Mouse (Mus musculus) frontal cortex, postnatal 14 days (tissue): ENCODE measurements at regions not wholly inside any gene's neighbourhood (a gene's known extent, or its start where the extent isn't known, plus 50 kb on each side); places are given as distances from the start of the nearest gene placed in this dataset.

Source experiments
- DNase-seq, 2 experiments: peaks; one replicate each; pipeline ENCODE4 v3.0.0; 2022; ENCODE audit warnings: low spot score in 2 of 2

DNA sequence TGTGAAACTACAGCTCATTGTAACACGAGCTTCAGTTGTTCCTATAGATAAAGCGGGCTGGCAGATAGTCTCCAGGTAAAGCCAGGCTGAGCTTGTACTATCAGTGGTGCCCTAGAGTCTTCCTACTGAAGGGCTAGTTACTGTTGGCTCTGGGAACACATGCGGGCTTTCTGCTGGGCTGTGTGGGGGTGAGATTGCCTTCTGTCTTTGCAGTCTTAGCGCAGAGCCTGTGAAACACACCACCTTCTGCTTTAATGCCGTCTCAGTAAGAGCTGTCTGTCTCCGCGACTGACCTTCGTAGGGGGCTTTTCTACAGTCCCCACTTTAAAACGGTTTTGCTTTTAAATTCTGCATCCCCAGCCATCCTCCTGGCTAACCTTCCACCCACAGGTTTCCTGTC is 76.7 kb downstream of the Trim29 start:
- no peak for DNase-seq

DNA sequence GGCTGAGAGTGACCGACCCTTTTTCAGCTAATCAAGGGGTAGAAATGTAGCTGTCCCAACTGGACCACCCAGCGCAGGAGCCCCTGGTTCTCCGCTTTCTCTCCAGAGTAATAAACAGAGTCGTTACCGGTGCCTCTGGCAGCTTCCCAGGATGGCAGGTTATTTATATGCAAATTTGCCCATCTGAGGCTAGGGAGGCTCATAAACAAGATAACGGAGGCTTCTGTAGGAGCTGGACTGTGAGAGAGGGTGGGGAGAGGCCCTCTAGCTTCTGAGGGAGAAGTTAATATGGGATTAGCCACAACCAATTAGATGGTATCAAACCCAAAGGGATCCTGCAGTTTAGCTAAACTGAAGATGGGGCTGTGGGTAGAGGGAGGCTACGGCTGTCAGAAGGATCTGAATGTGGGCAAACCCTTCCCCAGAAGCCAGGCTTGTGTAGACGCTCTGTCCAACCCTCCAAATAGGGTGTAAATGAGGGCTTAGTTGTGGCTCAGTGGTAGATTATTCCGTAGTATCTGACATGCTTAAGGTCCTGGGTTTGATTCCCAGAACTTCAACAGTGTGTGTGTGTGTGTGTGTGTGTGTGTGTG is 78.9 kb downstream of the Trim29 start:
- no peak for DNase-seq

- DNase-seq: no peak
These were observed 81.9 kb downstream of the Trim29 start for GRCm38 (mm10) chr9:43392467-43393064.

DNA sequence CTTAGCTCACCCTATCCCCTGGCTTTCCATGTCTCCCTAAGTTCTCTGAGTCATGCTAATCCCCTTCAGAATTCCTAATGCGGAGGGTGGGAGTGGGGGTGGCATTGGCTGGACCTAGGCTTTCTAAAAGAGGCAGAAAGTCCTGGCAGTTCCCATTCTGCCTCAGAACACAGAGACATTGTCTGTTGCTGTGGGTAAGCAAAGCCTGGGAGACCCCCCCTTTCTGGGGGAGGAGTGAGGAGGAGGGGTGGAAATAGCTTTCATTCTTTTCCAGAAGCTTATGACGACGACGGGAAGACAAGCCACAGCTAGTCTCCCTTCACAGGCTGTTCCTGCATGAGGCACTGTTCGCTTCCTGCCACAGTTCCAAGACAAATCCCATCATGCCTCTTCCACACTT is 83.6 kb downstream of the Trim29 start:
- no peak for DNase-seq

DNA sequence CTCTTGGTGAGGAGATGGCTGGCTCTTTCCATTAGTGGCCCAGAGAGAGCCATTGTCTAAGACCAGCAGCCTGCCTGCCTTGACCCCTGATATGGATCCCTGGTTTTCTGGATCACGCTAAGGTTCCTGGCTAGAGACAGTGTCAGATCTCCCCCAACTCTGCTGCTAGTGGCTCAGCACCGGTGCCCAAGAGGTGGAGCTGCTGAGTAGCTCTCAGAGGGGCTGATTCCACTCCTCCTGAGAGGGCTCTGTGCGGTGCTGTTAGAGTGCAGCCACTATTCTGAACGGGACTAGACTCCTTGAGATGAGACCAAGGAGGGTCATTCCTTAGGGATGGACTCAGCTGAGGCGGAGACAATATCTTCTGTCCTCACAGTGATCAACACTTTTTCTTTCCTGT is 84.6 kb downstream of the Trim29 start:
- no peak for DNase-seq

DNA sequence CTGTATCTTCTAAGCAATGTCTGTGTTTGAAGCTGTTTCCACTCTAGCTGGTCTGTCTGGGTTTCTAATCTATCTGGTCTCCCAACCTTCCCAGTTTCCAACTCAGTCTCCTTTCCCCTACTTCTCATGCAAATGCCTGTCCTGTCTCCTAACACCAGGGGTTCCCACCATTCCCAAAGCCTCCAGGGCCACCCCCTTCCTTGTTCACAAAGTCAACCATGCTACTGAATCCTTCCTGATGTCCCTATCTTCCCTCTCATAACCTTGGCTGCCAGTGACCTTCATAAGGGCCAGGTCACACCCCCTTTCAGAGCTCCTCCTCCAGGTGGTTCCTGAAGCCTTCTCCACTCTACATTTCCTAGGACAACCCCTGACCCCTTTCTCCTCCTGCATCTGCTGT is 85.9 kb downstream of the Trim29 start:
- no peak for DNase-seq

DNA sequence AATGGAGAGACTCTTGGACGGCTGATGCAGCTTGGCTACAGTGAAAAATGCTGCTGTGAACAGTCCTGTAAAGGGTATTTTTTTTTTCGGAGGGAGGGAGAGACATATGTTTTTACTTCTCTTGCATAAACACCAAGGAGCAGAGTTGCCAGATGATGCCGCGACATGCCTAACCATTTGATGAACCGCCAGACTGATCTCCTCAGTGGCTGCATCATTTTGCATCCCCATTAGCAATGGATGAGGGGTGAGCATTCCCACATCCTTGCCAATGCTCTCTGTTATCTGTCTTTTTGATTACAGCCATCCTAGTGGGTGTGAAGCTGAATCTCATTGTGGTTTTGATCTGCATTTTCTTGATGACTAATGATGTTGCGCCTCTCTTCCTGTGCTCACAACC is 97.8 kb downstream of the Trim29 start:
- DNase-seq: no peak

DNA sequence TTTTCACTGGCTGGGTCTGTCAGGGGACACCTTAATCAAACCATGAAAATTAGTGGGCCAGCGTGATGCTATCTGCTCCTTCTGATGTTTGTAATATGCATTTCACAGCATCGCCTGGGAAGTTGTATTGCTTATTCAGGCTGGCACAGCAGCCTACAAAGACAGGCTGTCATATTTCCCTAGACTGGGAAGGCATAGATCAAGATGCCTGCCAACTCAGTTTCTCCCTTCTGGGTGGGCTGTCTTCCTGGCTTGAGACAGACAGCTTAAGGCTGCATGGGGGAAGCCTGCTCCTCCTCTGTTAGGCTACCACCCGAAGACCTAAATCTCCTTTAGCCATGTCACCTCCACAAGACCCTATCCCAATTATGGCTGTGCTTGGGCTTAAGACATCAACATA is 101.8 kb downstream of the Trim29 start:
- DNase-seq: no peak

- no peak for DNase-seq
These were observed 109.5 kb downstream of the Trim29 start for GRCm38 (mm10) chr9:43419993-43420715.

DNA sequence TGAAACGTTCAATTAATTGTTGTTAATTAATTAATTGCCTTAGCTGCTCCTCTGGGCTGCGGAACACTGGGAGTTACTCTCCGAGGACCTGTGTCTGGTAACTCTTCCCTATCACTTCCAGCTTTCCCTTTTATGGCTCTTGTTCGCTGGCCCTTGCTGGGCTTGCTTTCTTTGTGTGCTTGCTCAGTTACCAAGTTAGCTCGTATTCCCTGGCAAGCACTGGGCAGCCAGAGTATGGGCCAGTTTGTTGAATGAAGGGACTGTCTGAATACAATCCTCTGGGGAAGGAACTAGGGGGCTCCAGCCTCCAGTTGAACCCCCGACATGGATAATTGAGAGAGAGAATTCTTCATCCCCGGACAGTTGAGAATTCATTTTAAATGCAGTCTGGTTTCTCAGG is 116.4 kb downstream of the Trim29 start:
- no peak for DNase-seq

DNA sequence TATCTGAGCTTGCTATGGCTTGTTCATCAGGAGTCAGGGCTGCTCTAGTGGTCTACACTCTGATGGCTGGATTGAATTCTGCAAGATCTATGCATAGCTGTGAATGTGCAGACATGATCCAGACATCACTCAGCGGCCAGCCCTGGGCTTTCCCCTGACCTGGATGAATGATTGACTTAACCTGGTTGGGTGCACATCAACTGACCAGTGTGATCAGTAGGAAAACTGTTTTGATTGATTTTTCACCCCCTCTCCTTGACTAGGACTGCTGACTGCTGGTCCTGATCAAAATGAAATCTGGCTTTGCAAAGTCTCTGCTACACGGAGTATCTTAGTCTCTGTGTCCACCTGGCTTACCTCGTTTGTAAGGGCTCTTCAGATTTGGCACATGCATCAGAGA is 123.3 kb downstream of the Trim29 start:
- DNase-seq: no peak

DNA sequence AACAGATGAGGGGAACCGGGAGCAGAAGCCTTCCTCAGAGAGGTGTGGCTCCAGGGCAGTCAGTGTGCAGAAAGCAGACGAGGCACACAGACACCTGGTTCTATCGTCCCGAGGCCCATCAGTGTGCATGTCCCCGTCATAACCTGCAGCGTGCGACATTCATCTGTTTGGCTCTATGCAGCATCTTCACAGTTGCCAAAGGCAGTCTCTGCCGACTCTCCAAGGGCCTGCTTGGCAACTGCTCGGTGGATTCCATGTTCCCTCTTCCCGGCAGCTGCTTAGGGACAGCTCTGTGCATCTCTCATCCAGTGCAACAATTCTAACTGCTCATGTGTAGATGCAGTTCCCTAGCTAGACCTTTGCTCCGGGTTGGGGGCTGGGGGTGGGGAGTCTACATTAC is 127.8 kb downstream of the Trim29 start:
- no peak for DNase-seq

DNA sequence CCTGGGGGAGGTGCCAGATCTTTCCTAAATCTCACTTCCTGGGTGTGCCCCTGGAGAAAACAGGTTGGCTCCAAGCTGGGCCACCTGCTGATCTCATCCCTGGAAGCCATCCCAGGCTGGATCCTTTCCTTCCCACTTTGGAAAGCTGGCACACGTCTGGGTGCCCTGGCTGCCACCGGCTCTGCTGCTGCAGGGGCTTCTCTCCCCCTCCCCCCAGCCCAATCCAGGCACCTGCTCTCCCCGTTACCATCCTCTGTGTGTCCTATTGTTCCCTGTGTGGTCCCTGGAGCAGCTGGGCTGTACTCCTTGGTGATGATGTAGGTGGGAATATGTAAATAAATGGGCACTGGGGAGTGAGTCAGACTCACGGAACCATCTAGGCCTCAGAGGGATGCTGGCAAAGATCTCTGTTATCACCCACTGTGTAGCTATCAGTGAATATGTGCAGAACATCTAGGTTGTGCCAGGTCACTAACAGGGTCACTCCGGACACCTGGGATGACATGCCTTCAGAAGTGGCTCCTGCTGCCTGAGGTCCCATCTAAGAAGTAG is 130.4 kb downstream of the Trim29 start:
- DNase-seq: no peak

DNA sequence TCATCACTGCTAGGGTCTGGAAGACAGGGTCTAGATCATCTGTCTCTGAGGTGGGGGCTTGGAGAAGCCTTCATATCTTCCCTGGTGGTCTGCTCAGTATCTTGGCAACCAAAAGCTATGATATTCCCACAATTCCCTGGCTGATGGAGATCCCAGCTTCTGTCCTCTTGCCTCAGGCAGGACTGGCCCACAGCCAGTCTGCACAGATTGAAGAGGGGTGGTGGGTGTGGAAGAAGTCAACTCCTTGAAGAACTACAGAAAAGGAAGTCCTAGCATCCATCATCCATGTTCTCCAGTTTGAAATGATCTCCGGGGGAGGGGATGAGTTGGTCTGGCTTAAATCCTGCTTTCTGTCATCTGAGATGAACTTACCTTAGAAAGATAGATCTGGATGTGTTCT is 134.8 kb downstream of the Trim29 start:
- no peak for DNase-seq

- DNase-seq: no peak
These were observed 136.7 kb downstream of the Trim29 start for GRCm38 (mm10) chr9:43447372-43447771.

DNA sequence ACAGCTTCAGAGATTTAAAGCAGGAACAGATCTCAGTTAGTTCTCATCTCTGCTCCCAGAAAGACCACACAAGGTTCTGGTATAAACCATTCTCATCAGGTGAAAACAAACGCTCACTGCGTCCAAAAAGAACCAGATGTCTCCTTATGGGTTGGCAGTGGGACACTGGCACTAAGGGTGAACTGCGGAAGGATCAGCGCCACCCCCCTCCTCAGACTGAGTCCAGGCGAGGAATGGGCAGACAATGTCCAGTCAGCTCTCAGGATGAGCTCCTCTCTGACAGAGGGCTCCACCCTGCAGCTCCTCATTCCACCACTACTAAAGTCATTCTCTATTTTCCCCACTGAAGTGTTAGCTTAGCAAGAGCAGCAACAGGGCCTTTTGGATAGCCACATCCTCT is 138.3 kb downstream of the Trim29 start:
- DNase-seq: no peak

GRCm38 (mm10) chr9:43453953-43454582 is 143.4 kb downstream of the Trim29 start:
- no peak for DNase-seq

- no peak for DNase-seq
These were observed 147.1 kb downstream of the Trim29 start for GRCm38 (mm10) chr9:43457736-43458135.

- no peak for DNase-seq
These were observed 150.5 kb downstream of the Trim29 start for GRCm38 (mm10) chr9:43461131-43461530.

DNA sequence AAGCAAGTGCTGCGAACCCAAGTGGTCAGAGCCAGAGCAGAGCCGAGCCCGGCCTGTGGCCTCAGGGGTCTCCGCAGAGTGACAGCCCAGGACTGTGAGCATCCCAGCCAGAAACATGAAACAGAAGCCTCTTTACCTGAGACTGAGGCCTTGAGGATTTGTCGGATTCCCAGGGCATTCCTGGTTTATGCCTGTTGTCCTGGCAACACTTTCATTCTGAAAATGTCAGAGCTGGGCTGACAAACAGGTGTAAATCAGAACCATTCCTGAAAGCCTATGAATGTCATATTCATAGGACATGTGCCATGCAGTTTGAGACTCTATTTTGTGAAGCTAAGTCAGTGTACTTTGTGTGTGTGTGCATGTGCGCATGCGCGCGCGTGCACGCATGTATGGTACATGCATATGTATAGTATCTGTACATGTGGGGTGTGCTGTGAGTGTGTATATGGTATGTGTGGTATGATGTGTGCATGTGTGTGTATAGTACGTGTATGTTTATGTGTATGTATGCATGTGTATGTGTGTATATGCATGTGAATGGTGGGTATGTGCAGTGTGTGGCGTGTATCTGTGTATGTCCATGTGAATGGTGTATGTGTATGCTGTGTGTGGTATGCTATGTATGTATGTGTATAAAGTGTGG is 152.9 kb downstream of the Trim29 start:
- no peak for DNase-seq

- no peak for DNase-seq
These were observed 154.5 kb downstream of the Trim29 start for GRCm38 (mm10) chr9:43465129-43465528.

DNA sequence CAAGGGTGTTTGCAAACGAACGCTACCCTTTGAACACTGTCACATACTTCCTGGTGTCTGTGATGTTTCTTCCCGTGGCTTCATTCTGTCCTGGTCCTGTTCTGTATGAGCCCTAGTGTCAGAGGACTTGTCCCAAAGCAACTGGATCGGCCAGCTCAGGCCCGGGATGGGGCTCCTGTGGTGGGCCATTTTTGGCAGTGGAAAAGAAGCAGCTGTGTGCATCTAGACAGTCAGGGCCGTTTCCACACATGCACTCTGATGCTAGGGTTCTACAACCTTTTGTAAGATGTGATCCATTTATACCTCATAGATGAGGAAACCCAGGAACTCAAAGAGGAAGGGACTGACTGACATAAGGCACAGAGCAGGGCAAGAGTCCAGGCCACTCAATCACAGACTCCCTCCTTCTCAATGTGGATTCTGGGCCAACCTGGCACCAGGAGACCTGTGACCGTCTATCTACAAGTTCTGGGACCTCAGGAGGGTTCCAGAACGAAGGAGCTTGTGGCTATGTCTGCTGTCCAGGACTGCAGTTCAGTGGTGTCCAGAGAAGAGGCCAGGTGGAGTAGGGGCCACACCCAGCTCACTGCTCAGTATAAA is 155.2 kb downstream of the Trim29 start:
- DNase-seq: no peak
